Mouse (Mus musculus) intestine, embryonic 16.5 days (tissue): ENCODE measurements at regions not wholly inside any gene's neighbourhood (a gene's known extent, or its start where the extent isn't known, plus 50 kb on each side); places are given as distances from the start of the nearest gene placed in this dataset.

Experiments
- ATAC-seq: fragments of 200-750 bp; cut with Nextera tagmentation; 2 replicates; pipeline ENCODE4 v1.8.0; 2017; ENCODE audit warnings: moderate TSS enrichment, moderate library complexity
- H3K27ac ChIP-seq: fragments of 300-500 bp; sonication (generic); 2 replicates; pipeline ENCODE4 v1.5.1; 2014; ENCODE audit warnings: mild to moderate bottlenecking, low read length
- H3K27me3 ChIP-seq: fragments of 300-500 bp; sonication (generic); replicated peaks from 2 replicates; pipeline ENCODE4 v1.6.1; 2014; ENCODE audit warnings: low read length, control low read depth, mixed read lengths; ENCODE audit not compliant: control insufficient read depth, insufficient read depth
- H3K36me3 ChIP-seq: fragments of 300-500 bp; sonication (generic); 2 replicates; pipeline ENCODE4 v1.6.1; 2014; ENCODE audit warnings: low read length, control low read depth; ENCODE audit not compliant: control insufficient read depth, insufficient read depth
- H3K4me1 ChIP-seq: fragments of 300-500 bp; sonication (generic); 2 replicates; pipeline ENCODE4 v1.6.1; 2014; ENCODE audit warnings: low read length, control low read depth, mixed read lengths; ENCODE audit not compliant: control insufficient read depth, insufficient read depth
- H3K4me2 ChIP-seq: fragments of 300-500 bp; sonication (generic); 2 replicates; pipeline ENCODE4 v1.6.1; 2014; ENCODE audit warnings: low read depth, low read length, control low read depth
- H3K4me3 ChIP-seq: fragments of 300-500 bp; sonication (generic); 2 replicates; pipeline ENCODE4 v1.5.1; 2014; ENCODE audit warnings: mild to moderate bottlenecking, low read length
- H3K9ac ChIP-seq: fragments of 300-500 bp; sonication (generic); 2 replicates; pipeline ENCODE4 v1.6.1; 2014; ENCODE audit warnings: low read depth, low read length
- H3K9me3 ChIP-seq: fragments of 300-500 bp; sonication (generic); 2 replicates; pipeline ENCODE4 v1.6.1; 2016; ENCODE audit warnings: low read length, control low read depth; ENCODE audit not compliant: control insufficient read depth
- WGBS: fragments of 180-500 bp; shearing (Covaris S2); extraction: QIAGEN DNeasy Blood & Tissue Kit; methylation state at CpG from one replicate; pipeline ENCODE4 v1.1.7; 2014; 5-methylcytosine and 5-hydroxymethylcytosine counted together

- no peak for ATAC-seq
- H3K4me3 ChIP-seq = no peak overlapping the region
- 61% methylated on average over 4 of the region's 4 CpGs for WGBS
- no peaks in the 10 kb centered on the region for H3K9me3 ChIP-seq
- H3K27ac ChIP-seq = no peak overlapping the region
- H3K9ac ChIP-seq = no peak overlapping the region
- no peak overlapping the region for H3K4me2 ChIP-seq
- H3K36me3 ChIP-seq = no peaks in the 10 kb centered on the region
- H3K27me3 ChIP-seq = no peaks in the 10 kb centered on the region
- H3K4me1 ChIP-seq = 0 out of 2 replicates have a peak, but pooled peaks cover 7% of the 10 kb centered on the region
These were observed 309.6 kb upstream of the Adgrl2 start for GRCm38 (mm10) chr3:149300002-149300401.

DNA sequence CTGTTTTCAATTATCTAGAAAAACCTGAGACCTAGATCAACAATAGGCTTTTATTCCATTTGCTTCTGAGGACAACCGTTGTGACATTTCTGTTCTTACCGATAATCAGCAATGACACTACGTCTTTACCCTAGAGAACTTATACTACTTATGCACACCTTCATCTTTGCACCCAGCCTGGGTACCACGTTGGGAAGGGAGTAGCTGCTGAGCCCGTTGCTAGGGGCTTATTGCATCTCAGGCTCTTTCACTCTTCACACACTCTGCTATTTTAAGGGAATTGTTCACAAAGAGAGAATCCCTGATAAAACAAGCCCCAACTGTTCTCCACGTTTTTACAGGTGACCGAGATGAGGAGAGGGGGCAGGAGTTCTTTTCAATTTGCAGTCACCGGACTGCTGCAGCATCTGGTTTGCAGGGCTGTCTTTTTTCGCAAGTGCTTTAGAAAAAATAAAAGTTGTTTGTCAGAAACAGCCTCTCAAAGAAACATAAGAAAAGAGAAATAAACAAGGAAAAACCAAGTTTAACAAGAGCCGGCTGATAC lies 306.1 kb upstream of the Adgrl2 start:
- Histone ChIP-seq H3K36me3 (no peaks in the 10 kb centered on the region), H3K4me3 (no peak overlapping the region), H3K4me1 (no peaks in the 10 kb centered on the region), H3K27me3 (no peaks in the 10 kb centered on the region), H3K9ac (no peak overlapping the region), H3K27ac (no peak overlapping the region), H3K9me3 (no peaks in the 10 kb centered on the region), H3K4me2 (no peak overlapping the region)
- ATAC-seq = no peak
- 80% methylated on average over 10 of the region's 10 CpGs for whole genome bisulfite sequencing

DNA sequence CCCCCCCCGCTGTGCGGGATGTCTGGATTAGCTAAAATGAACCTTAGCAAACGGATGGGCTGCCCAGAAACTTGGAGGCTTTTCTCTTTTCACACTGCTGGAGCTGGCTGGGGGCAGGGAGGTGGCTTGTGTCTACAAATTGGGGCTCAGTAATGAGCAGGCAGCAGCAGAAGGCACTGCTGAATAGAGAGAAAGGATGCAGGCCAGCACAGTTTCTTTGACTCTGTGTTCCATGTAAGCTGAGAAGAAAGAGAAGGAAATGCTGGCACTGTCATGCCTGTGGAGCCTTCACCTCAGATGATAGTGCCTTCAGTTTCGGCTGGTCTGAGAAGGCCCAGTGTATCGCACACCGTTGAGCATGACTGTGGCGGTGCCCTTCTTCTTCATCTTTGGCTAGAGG lies 305.6 kb upstream of the Adgrl2 start:
- Histone ChIP-seq H3K4me2 (no peak overlapping the region), H3K9ac (no peak overlapping the region), H3K4me3 (no peak overlapping the region), H3K4me1 (no peaks in the 10 kb centered on the region), H3K27me3 (no peaks in the 10 kb centered on the region), H3K36me3 (no peaks in the 10 kb centered on the region), H3K27ac (no peak overlapping the region), H3K9me3 (no peaks in the 10 kb centered on the region)
- ATAC-seq = no peak
- WGBS = 80% methylated on average over 6 of the region's 7 CpGs

DNA sequence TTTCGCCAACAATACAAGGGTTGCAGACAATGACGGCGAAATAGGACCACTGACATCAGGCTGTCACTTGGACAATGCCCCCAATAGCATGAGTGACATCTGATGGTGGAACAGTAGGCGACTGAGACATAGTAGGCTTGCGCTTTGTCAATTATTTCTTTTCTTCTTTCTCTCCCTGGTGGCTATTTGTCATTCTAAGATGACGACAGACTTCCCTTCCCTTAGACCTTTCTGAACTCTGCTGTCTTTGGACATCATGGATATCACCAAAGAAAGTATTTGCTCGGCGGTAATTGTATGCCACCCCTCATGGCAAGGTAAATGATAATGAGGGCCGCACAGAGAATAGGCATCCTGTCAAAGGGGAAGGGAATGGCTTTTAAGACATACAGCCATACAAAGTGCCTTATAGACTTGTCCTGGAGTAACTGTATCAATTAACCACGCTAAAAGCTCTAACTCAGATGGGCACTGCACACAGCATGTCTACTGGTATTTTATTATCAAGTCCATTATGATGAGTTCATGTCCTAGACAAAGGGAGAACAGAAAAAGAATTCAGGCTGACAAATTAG lies 305.0 kb upstream of the Adgrl2 start:
- H3K9me3 ChIP-seq = no peaks in the 10 kb centered on the region
- H3K4me1 ChIP-seq = no peaks in the 10 kb centered on the region
- no peaks in the 10 kb centered on the region for H3K36me3 ChIP-seq
- H3K27ac ChIP-seq = no peak overlapping the region
- no peak overlapping the region for H3K9ac ChIP-seq
- no peak for ATAC-seq
- no peak overlapping the region for H3K4me2 ChIP-seq
- H3K27me3 ChIP-seq = no peaks in the 10 kb centered on the region
- WGBS = 84% methylated on average over 10 of the region's 10 CpGs
- no peak overlapping the region for H3K4me3 ChIP-seq

- no peaks in the 10 kb centered on the region for H3K4me1 ChIP-seq
- 60% methylated on average over 4 of the region's 4 CpGs for WGBS
- H3K27ac ChIP-seq = no peak overlapping the region
- no peak overlapping the region for H3K9ac ChIP-seq
- H3K9me3 ChIP-seq = no peaks in the 10 kb centered on the region
- no peak for ATAC-seq
- no peak overlapping the region for H3K4me2 ChIP-seq
- H3K36me3 ChIP-seq = no peaks in the 10 kb centered on the region
- H3K27me3 ChIP-seq = no peaks in the 10 kb centered on the region
- no peak overlapping the region for H3K4me3 ChIP-seq
These were observed 304.1 kb upstream of the Adgrl2 start for GRCm38 (mm10) chr3:149294445-149294844.

DNA sequence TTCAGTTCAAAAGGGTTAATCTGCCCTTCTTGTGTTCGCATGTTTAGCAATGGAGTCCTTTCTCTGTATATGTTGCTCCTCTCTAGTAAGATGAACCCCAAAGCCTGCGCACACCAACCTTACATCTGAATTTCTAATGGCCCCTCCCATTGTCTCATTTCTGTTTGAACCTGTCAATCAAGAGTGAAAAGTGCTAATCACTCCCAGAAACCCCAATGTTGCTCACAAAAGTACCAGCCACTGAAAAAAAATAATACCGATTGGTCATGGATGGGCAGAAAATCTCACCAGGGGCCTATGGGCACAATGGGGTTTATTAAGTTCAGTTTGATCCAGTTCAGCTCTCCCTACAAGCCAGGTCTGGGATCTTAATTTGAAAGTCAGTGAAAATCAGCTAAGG lies 302.1 kb upstream of the Adgrl2 start:
- Histone ChIP-seq H3K4me1 (no peaks in the 10 kb centered on the region), H3K4me3 (no peak overlapping the region), H3K36me3 (no peaks in the 10 kb centered on the region), H3K27ac (no peak overlapping the region), H3K27me3 (no peaks in the 10 kb centered on the region), H3K9me3 (no peaks in the 10 kb centered on the region), H3K9ac (no peak overlapping the region), H3K4me2 (no peak overlapping the region)
- 92% methylated on average over 3 of the region's 3 CpGs for WGBS
- ATAC-seq = no peak

DNA sequence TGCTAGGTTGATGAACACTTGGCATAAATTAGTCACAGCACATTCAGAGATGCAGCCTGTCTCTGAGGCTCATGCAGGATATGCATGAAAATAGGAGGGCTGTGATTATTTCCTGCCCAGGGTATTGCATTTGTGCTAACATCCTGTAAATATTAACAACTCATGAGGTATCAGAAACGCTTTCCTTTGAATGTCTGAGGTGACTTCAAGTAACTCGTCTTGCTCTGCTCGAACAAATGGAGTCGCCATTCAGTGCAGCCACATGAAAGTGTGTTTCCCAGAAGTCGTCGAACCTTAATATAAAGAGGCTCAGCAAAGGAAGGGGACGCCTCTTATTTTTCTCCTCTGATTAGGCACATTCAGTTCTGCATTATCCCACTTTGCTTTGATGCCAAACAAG lies 301.1 kb upstream of the Adgrl2 start:
- Histone ChIP-seq H3K27me3 (no peaks in the 10 kb centered on the region), H3K4me1 (no peaks in the 10 kb centered on the region), H3K4me2 (no peak overlapping the region), H3K27ac (no peak overlapping the region), H3K36me3 (no peaks in the 10 kb centered on the region), H3K9ac (no peak overlapping the region), H3K4me3 (no peak overlapping the region), H3K9me3 (no peaks in the 10 kb centered on the region)
- 74% methylated on average over 7 of the region's 7 CpGs for WGBS
- no peak for ATAC-seq

DNA sequence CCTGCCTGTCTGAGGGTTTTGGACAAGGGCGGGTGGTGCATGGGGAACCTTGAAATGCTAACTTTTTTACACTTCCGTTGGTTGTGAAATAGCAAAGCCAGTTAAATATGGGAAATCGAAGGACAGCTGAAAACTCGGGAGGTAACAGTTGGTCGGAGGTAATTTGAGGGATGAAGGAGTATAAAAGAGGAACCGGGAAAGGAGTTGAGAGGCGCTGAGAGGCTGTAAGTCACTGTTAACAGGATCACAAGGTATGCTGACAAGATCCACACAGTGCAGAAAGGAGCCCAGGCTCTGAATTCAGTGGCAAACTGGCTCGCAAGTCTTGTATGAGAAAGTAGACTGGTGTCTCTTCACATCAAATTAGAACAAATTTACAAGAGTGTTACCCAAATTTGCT lies 299.9 kb upstream of the Adgrl2 start:
- no peaks in the 10 kb centered on the region for H3K4me1 ChIP-seq
- H3K4me2 ChIP-seq = no peak overlapping the region
- ATAC-seq = no peak
- WGBS = 76% methylated on average over 8 of the region's 8 CpGs
- no peaks in the 10 kb centered on the region for H3K27me3 ChIP-seq
- H3K9me3 ChIP-seq = no peaks in the 10 kb centered on the region
- H3K4me3 ChIP-seq = no peak overlapping the region
- H3K9ac ChIP-seq = no peak overlapping the region
- no peaks in the 10 kb centered on the region for H3K36me3 ChIP-seq
- no peak overlapping the region for H3K27ac ChIP-seq

DNA sequence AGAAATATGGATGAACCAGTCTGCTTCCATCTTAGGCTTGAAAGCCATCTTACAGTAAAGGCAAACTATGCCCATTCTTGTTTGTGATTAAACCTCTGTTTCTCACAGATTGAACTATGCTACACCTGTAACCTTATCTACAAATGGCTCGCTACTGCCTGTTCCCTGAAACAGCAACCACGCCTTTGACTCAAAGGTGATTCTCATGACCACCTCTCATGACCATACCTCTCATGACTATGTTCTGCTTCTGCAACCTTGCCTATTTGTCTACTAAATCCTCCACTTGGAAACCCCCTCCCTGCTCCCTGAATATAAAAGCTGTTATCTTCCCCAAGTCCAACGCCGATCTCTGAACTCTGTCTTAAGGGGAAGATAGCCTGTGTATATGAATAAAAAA lies 296.7 kb upstream of the Adgrl2 start:
- no peaks in the 10 kb centered on the region for H3K36me3 ChIP-seq
- no peaks in the 10 kb centered on the region for H3K27me3 ChIP-seq
- no peak overlapping the region for H3K4me2 ChIP-seq
- H3K9me3 ChIP-seq = no peaks in the 10 kb centered on the region
- H3K4me1 ChIP-seq = no peaks in the 10 kb centered on the region
- no peak overlapping the region for H3K4me3 ChIP-seq
- H3K27ac ChIP-seq = no peak overlapping the region
- H3K9ac ChIP-seq = no peak overlapping the region
- peak; percentile 91 for ATAC-seq
- WGBS = 66% methylated on average over 4 of the region's 4 CpGs

DNA sequence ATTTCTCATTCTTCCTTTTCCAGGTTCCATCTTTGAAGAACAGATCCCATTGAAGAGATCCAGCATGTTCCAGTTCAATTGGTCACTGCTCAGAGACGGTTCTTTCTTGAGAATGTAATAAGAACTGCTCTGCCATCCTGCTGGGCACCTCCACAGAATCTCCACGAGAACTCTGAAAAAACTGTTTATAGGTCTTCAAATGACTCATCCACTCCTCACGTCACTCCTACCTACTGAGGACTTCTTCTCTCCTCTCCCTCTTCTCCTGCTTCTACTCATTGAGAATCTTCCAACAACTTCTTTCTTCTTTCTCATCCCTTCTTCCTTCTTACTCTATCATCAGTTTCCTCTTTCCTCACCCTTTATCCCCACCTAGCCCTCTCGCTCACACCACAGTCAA lies 294.6 kb upstream of the Adgrl2 start:
- no peaks in the 10 kb centered on the region for H3K36me3 ChIP-seq
- no peak overlapping the region for H3K4me2 ChIP-seq
- H3K9ac ChIP-seq = no peak overlapping the region
- no peak overlapping the region for H3K27ac ChIP-seq
- H3K4me1 ChIP-seq = no peaks in the 10 kb centered on the region
- no peak overlapping the region for H3K4me3 ChIP-seq
- H3K9me3 ChIP-seq = no peaks in the 10 kb centered on the region
- no peaks in the 10 kb centered on the region for H3K27me3 ChIP-seq
- 84% methylated on average over 4 of the region's 4 CpGs for WGBS
- no peak for ATAC-seq
